Mouse (Mus musculus): Measurements from ENCODE around the gene Gm32717. TPM values are rescaled to one million over a fixed set of nuclear protein-coding genes. Genes with fewer than 3 reads are reported as not detected.
"Not testable (repeated sequence)": the region's sequence is repeated elsewhere in the genome, so short reads cannot be mapped to it uniquely, and the experiment has no call there.

The Gm32717 gene
- polyA plus RNA-seq (2017; shearing (Covaris generic)) = not detected

GRCm38 (mm10) chr10:118240680-118241079 lies at the start of gene Gm32717:
Gene Gm32717 (minus strand): TSS chr10:118240780.
- ATAC-seq = not testable (repeated sequence)

DNA sequence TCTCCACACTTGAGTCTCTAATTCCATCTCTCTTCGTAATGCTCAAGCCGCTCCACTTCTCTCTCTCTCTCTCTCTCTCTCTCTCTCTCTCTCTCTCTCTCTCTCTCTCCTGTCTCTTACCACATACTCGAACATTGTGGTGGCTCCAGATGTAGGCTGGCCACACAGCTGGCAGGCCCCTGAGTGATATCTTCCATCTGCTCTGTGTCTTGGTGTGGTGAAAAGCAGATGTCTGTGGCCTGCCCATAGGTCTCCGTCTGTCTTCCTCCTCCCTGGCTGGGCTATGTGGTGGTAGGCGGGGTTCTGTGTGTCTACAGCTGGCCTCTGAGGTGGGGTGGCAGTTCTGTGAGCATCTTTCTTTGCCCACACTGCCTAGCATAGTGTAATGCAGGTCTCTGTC lies 42.4 kb upstream of the Gm32717 start:
- not testable (repeated sequence) for ATAC-seq

DNA sequence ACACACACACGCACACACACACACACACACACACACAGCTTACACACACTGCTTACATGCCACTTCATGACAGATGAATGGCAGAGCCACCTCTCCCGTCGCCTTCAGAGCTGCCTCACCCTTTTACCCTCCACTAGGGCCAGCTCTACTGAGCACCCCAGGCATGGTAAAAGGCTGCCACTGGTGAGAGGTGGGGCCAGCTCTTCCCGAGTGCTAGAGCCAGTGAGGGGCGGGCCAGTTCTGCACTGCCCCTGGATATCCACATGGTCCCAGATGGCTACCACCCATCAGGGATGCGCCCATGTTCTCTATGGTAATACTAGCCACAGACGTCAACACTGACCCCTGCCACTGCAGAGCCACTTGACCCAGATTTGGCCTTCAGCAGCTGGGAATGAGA lies 42.0 kb upstream of the Gm32717 start:
- not testable (repeated sequence) for ATAC-seq

- not testable (repeated sequence) for ATAC-seq
Observed at GRCm38 (mm10) chr10:118278069-118278468, 37.5 kb upstream of the Gm32717 start.

DNA sequence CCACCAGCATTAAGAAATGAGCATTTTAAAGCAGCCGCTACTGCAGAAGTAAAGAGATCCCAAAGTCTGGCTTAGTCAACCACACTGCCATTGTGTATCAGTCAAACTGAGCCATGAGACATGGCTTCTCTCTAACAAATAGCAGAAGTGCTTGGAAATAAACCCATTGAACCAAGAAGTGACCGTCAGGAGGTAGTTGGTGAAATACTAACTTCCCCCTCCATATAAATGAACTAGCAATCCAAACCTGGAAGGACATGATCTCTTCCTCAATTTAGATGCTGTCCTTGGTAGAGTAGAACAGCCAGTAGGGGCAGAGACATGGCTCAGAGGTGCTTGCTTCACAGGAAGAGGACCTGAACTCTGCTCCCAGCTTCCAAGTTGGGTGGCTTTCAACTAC lies 30.8 kb upstream of the Gm32717 start:
- ATAC-seq = not testable (repeated sequence)

DNA sequence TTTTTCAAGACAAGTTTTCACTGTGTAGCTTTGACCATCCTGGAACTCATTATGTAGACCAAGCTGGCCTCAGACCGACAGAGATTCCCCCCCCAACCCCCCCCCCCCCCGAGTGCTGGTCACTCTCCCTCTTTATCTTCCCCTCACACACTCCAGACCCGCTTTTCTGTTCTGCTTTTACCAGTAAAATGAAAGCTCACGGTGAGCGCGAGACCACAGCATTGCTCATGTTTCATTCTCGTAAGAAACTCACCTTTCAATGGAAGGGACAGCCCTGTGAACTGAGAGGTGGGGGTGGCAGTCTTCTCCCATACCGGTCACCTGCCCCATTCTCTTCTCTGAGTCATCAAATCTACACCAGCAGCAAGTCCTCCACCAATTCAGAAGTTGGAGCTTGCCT lies 28.2 kb upstream of the Gm32717 start:
- ATAC-seq = not testable (repeated sequence)

DNA sequence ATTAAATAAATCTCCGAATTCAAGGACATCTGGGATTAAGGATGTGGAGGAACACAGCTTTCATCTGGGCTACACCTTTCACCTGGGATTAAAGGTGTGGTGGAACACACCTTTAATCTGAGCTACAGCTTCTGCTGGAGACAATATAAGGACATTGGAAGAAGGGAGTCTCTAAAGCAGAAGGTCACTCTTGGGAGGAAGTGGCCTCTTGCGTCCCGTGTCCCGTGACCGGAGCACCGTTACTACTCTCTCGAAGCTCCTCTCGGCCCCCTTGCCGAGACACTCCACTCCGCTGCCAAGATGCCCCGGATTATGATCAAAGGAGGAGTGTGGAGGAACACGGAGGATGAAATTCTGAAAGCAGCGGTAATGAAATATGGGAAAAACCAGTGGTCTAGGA lies 17.8 kb upstream of the Gm32717 start, which contains the start of gene Gm32802:
Gene Gm32802 (plus strand): TSS at position 301 of the 400 bp plus-strand sequence.
- not testable (repeated sequence) for ATAC-seq

- no peak for ATAC-seq
Observed at GRCm38 (mm10) chr10:118250852-118251295, 10.3 kb upstream of the Gm32717 start.

- ATAC-seq = not testable (repeated sequence)
Observed at GRCm38 (mm10) chr10:118249006-118249595, 8.5 kb upstream of the Gm32717 start.

DNA sequence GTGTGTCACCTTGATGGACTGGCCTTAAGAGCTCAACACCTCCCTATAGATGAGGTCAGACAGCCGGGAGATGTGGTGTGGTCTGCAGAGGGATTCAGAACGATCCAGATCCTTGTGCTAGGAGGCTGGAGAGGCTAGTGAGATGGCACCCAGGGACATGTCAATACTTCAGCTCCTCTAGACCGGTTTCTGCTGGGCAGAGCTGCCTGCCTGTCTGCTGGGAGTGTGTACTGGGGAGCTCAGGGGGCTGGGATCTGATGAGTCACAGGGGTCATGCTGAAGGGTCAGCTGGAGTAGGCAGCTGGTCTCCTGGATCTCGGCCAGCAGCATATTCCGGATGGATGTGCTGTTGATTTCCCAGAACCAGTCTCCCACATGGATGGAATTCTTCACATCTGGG lies 8.0 kb downstream of the Gm32717 start:
- not testable (repeated sequence) for ATAC-seq

DNA sequence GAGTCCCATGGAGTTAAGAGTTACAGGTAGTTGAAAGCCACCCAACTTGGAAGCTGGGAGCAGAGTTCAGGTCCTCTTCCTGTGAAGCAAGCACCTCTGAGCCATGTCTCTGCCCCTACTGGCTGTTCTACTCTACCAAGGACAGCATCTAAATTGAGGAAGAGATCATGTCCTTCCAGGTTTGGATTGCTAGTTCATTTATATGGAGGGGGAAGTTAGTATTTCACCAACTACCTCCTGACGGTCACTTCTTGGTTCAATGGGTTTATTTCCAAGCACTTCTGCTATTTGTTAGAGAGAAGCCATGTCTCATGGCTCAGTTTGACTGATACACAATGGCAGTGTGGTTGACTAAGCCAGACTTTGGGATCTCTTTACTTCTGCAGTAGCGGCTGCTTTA lies 13.0 kb downstream of the Gm32717 start:
- ATAC-seq = not testable (repeated sequence)

- not testable (repeated sequence) for ATAC-seq
Observed at GRCm38 (mm10) chr10:118215719-118216393, 24.7 kb downstream of the Gm32717 start.

GRCm38 (mm10) chr10:118204642-118205041 lies 35.9 kb downstream of the Gm32717 start, which contains the start of gene Il22:
Gene Il22 (plus strand): TSS chr10:118204942.
- no peak for ATAC-seq

- peak; percentile 49 for ATAC-seq
Observed at GRCm38 (mm10) chr10:118195150-118195549, 45.4 kb downstream of the Gm32717 start.

Other genes with a start within 250 kb of the Gm32717 start
- gene Mdm1, start 99.0 kb downstream of the Gm32717 start, polyA plus RNA-seq (2017; shearing (Covaris generic)) = 10 to 100 TPM in 1 of 2 experiments, 1 to 10 TPM in 1; 6.3 to 10.3 TPM
- gene Il22, start 35.8 kb downstream of the Gm32717 start, polyA plus RNA-seq (2017; shearing (Covaris generic)) = not detected
- not detected for gene Gm32802, start 17.9 kb upstream of the Gm32717 start, polyA plus RNA-seq (2017; shearing (Covaris generic))
- gene Iltifb, start 54.3 kb upstream of the Gm32717 start, polyA plus RNA-seq (2017; shearing (Covaris generic)) = under 1 TPM in 1 of 2 experiments, not detected in 1; 0.49 TPM
- not detected for gene Gm9040, start 86.2 kb upstream of the Gm32717 start, polyA plus RNA-seq (2017; shearing (Covaris generic))
- not detected for gene Gm9044, start 91.6 kb upstream of the Gm32717 start, polyA plus RNA-seq (2017; shearing (Covaris generic))
- gene Gm9045, start 97.1 kb upstream of the Gm32717 start, polyA plus RNA-seq (2017; shearing (Covaris generic)) = not detected
- gene Gm9046, start 102.5 kb upstream of the Gm32717 start, polyA plus RNA-seq (2017; shearing (Covaris generic)) = not detected
- under 1 TPM in 1 of 2 experiments, not detected in 1; 0.48 TPM for gene Gm9048, start 107.9 kb upstream of the Gm32717 start, polyA plus RNA-seq (2017; shearing (Covaris generic))
- gene Gm9049, start 113.3 kb upstream of the Gm32717 start, polyA plus RNA-seq (2017; shearing (Covaris generic)) = not detected
- gene Ifng, start 200.3 kb upstream of the Gm32717 start, polyA plus RNA-seq (2017; shearing (Covaris generic)) = 1 to 10 TPM; 8.9 to 9.8 TPM